Mouse (Mus musculus) thymus, postnatal 36 days (tissue): ENCODE results near the gene Alk.

Source experiments
- DNase-seq, 2 experiments: peaks; one replicate each; pipeline ENCODE4 v3.0.0; 2022; ENCODE audit warnings: mixed read lengths in 2 of 2

Gene Alk

GRCm38 (mm10) chr17:72604610-72604980, at the start of gene Alk:
Alk (minus strand) TSS chr17:72604627.
- DNase-seq, result peak; percentile 57 to 69

GRCm38 (mm10) chr17:72652801-72653200, 48.4 kb upstream of the Alk start:
- DNase-seq, result no peak

GRCm38 (mm10) chr17:72648607-72649217, 44.3 kb upstream of the Alk start:
- no peak for DNase-seq

GRCm38 (mm10) chr17:72646167-72646566, 41.7 kb upstream of the Alk start:
- DNase-seq, result no peak

GRCm38 (mm10) chr17:72640095-72640494, 35.7 kb upstream of the Alk start:
- DNase-seq, result no peak

GRCm38 (mm10) chr17:72639400-72639799, 35.0 kb upstream of the Alk start:
- DNase-seq, result no peak

GRCm38 (mm10) chr17:72606251-72606650, 1.8 kb upstream of the Alk start:
- DNase-seq, result peak; percentile 54 to 65

- peak; percentile 3 to 4 for DNase-seq
Measured at GRCm38 (mm10) chr17:72603886-72604609, 379 bp downstream of the Alk start.

- peak; percentile 17 to 26 for DNase-seq
Measured at GRCm38 (mm10) chr17:72603118-72603885, 1.1 kb downstream of the Alk start.

- no peak for DNase-seq
Measured at GRCm38 (mm10) chr17:72600806-72601205, 3.6 kb downstream of the Alk start.

GRCm38 (mm10) chr17:72587671-72588070, 16.8 kb downstream of the Alk start:
- no peak for DNase-seq

- DNase-seq, result no peak
Measured at GRCm38 (mm10) chr17:72580142-72580541, 24.3 kb downstream of the Alk start.

- DNase-seq, result no peak
Measured at GRCm38 (mm10) chr17:72579321-72579720, 25.1 kb downstream of the Alk start.

GRCm38 (mm10) chr17:72571379-72571778, 33.0 kb downstream of the Alk start:
- no peak for DNase-seq

GRCm38 (mm10) chr17:72569491-72569890, 34.9 kb downstream of the Alk start:
- no peak for DNase-seq

- no peak for DNase-seq
Measured at GRCm38 (mm10) chr17:72563423-72563822, 41.0 kb downstream of the Alk start.

- DNase-seq, result no peak
Measured at GRCm38 (mm10) chr17:72561471-72561870, 43.0 kb downstream of the Alk start.

GRCm38 (mm10) chr17:72560771-72561170, 43.7 kb downstream of the Alk start:
- DNase-seq, result no peak

- DNase-seq, result no peak
Measured at GRCm38 (mm10) chr17:72557029-72557735, 47.2 kb downstream of the Alk start.

- no peak for DNase-seq
Measured at GRCm38 (mm10) chr17:72546274-72546673, 58.2 kb downstream of the Alk start.

- DNase-seq, result no peak
Measured at GRCm38 (mm10) chr17:72535304-72535703, 69.1 kb downstream of the Alk start.

- DNase-seq, result no peak
Measured at GRCm38 (mm10) chr17:72532266-72532665, 72.2 kb downstream of the Alk start.

GRCm38 (mm10) chr17:72528481-72528880, 75.9 kb downstream of the Alk start:
- no peak for DNase-seq
